Mouse (Mus musculus) thymus, adult 2 months (tissue): Measurements from ENCODE around the gene Dnah3.

ENCODE experiments used
- CTCF ChIP-seq: fragments of 200-500 bp; IDR thresholded peaks from 2 replicates; pipeline ENCODE4 v1.5.1; 2012; ENCODE audit warnings: mild to moderate bottlenecking, control low read depth, low read length, moderate library complexity, borderline replicate concordance; ENCODE audit not compliant: control insufficient read depth, poor library complexity, insufficient read depth; ENCODE audit errors: extremely low read depth
- POLR2A ChIP-seq: fragments of 200-500 bp; IDR thresholded peaks from 2 replicates; pipeline ENCODE4 v1.6.1; 2012; ENCODE audit warnings: mild to moderate bottlenecking, low read length, control low read depth, moderate library complexity; ENCODE audit not compliant: control insufficient read depth, poor library complexity, insufficient read depth; ENCODE audit errors: extremely low read depth

GRCm38 (mm10) chr7:120097845-120098244, 2.8 kb upstream of the Dnah3 start:
- no peak for TF ChIP-seq POLR2A
- TF ChIP-seq CTCF = no peak
